Mouse (Mus musculus): Measurements from ENCODE around the gene Rad51c.

DNA sequence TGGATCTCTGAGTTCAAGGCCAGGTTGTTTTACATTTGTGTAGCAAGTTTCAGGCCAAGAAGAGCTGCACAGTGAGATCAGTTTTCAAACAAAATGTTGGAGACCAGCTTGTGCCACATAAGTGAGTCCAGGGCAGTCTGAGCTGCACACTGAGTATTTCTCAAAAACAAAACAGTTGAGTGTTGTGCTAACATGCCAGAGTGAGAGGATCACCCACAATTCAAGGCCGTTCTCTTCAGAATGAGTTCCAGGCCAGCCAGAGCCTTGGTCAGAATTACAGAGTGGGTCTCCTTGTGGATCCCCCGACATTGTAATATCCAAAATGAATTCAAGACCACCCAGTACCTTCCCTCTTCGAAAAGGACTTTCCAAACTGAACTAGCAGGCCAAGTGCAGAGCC lies 41.4 kb upstream of the Rad51c start:
- TF ChIP-seq POLR2A (IDR thresholded peaks at IDR 0.05; ENCODE audit: insufficient read depth, low read depth, low read length) (no peak), CTCF (IDR thresholded peaks at IDR 0.05) (no peak)
